In the genomic region with DNA sequence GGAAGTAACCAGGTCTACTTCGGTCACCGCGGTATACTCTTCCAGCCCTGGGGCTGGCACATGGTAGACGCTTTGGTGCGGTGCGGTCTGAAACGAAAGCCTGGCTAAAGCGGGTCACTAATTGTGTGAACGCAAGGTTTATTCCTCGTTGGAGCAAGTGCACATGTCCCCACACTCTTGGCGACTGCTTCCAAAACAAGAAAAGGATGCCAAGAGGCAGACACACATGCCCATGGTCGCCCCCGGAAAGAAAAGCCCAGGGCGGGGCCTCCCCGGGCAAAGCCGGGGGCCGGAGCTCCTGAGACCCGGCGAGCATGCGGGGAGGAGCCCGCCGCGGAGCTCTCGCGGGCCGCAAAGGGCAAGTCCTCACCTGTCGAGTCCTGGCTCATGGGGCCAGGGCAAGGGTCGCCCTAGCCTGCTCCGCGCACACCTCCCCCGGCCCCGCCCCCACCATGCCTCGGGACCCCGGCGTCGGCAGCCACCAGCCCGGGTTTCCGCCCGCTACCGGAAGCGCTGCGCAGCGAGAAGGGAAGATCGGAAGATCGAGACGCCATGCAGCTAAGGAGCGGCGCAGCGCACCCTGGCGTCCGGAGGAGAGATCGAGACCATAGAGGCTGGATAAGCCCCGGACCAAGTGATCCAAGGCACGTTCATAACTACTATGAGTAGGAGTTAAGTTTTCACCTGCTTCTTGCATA, we compare ENCODE assay signal across 7 mouse cellular contexts. TPM values are rescaled to one million over a fixed set of nuclear protein-coding genes. Genes with fewer than 3 reads are reported as not detected.
DNase-seq lines count a peak whose midpoint lies in the region; ATAC-seq lines count a peak whose summit lies in the region.

A gene (minus strand): TSS at position 527 of the 698 bp plus-strand sequence.

- H3K27ac ChIP-seq in embryonic facial prominence, embryonic 12.5 days: peak within 1 kb of the TSS; percentile 63
- no peak within 1 kb of the TSS for H3K27ac ChIP-seq in limb, embryonic 11.5 days (replicated peaks; ENCODE audit: low read depth, low read length)
- H3K27ac ChIP-seq in midbrain, embryonic 14.5 days (replicated peaks; ENCODE audit: low read depth, low read length): peak within 1 kb of the TSS; percentile 85

- H3K4me2 ChIP-seq in embryonic facial prominence, embryonic 12.5 days (replicated peaks): peak within 1 kb of the TSS; percentile 65
- H3K4me2 ChIP-seq in limb, embryonic 11.5 days (ENCODE audit: low read depth, severe bottlenecking): peak within 1 kb of the TSS; percentile 36
- H3K4me2 ChIP-seq in midbrain, embryonic 14.5 days (ENCODE audit: low read length): peak within 1 kb of the TSS; percentile 76

- H3K4me3 ChIP-seq in embryonic facial prominence, embryonic 12.5 days: peak within 1 kb of the TSS; percentile 82
- peak within 1 kb of the TSS; percentile 71 for H3K4me3 ChIP-seq in limb, embryonic 11.5 days (ENCODE audit: low read depth, low read length)
- H3K4me3 ChIP-seq in midbrain, embryonic 14.5 days (replicated peaks; ENCODE audit: low read depth, low read length): peak within 1 kb of the TSS; percentile 96

- DNase-seq in adrenal gland, postnatal 25 days: peak; percentile 93
- DNase-seq in heart, adult 11 months: peak; percentile 99
- peak; percentile 92 for DNase-seq in kidney, adult 18-20 months
- peak; percentile 94 for DNase-seq in limb, embryonic 11.5 days (ENCODE audit: low spot score)
- peak; percentile 97 for DNase-seq in midbrain, embryonic 14.5 days
- peak; percentile 80 to 91 for DNase-seq in spleen, adult 18-20 months

- peaks cover 20% of the 10 kb centered on the region for H3K36me3 ChIP-seq in embryonic facial prominence, embryonic 12.5 days
- peaks cover 4% of the 10 kb centered on the region; the same call in 1 of the 2 replicates for H3K36me3 ChIP-seq in limb, embryonic 11.5 days (ENCODE audit: control insufficient read depth, insufficient read depth, low read length)
- H3K36me3 ChIP-seq in midbrain, embryonic 14.5 days (ENCODE audit: control insufficient read depth, insufficient read depth, low read length): peaks cover 17% of the 10 kb centered on the region

- peak; percentile 88 for ATAC-seq in embryonic facial prominence, embryonic 12.5 days (ENCODE audit: insufficient number of reproducible peaks, insufficient read depth, low FRiP score, low TSS enrichment)
- peak; percentile 91 for ATAC-seq in limb, embryonic 11.5 days (ENCODE audit: insufficient number of reproducible peaks, low FRiP score, low TSS enrichment, low read depth)
- ATAC-seq in midbrain, embryonic 14.5 days (ENCODE audit: low FRiP score, low TSS enrichment): peak; percentile 92

- peaks cover 7% of the 10 kb centered on the region; the same call in 1 of the 2 replicates for H3K4me1 ChIP-seq in embryonic facial prominence, embryonic 12.5 days
- no peaks in the 10 kb centered on the region for H3K4me1 ChIP-seq in limb, embryonic 11.5 days (ENCODE audit: control insufficient read depth, insufficient read depth, low read length)
- H3K4me1 ChIP-seq in midbrain, embryonic 14.5 days (ENCODE audit: control insufficient read depth, insufficient read depth, low read length): peaks cover 11% of the 10 kb centered on the region

- under 1% methylated on average over 54 of the region's 54 CpGs for WGBS in embryonic facial prominence, embryonic 12.5 days
- WGBS in limb, embryonic 11.5 days: under 1% methylated on average over 54 of the region's 54 CpGs
- WGBS in midbrain, embryonic 14.5 days: under 1% methylated on average over 54 of the region's 54 CpGs

- no peaks in the 10 kb centered on the region for H3K9me3 ChIP-seq in embryonic facial prominence, embryonic 12.5 days
- no peaks in the 10 kb centered on the region for H3K9me3 ChIP-seq in limb, embryonic 11.5 days (ENCODE audit: control insufficient read depth, low read length)
- no peaks in the 10 kb centered on the region for H3K9me3 ChIP-seq in midbrain, embryonic 14.5 days (ENCODE audit: control insufficient read depth, low read length)

- no peaks in the 10 kb centered on the region for H3K27me3 ChIP-seq in embryonic facial prominence, embryonic 12.5 days
- no peaks in the 10 kb centered on the region for H3K27me3 ChIP-seq in limb, embryonic 11.5 days (ENCODE audit: control insufficient read depth, insufficient read depth, low read length)
- no peaks in the 10 kb centered on the region for H3K27me3 ChIP-seq in midbrain, embryonic 14.5 days (ENCODE audit: control insufficient read depth, insufficient read depth, low read length)

- peak within 1 kb of the TSS; percentile 85 for H3K9ac ChIP-seq in embryonic facial prominence, embryonic 12.5 days
- H3K9ac ChIP-seq in limb, embryonic 11.5 days (ENCODE audit: low read length): peak within 1 kb of the TSS; percentile 83
- H3K9ac ChIP-seq in midbrain, embryonic 14.5 days (replicated peaks; ENCODE audit: low read length): peak within 1 kb of the TSS; percentile 97

RNA-seq across cellular contexts. Expression of the gene that starts here (rescaled TPM):
- 17.1 and 17.8 TPM in 2 replicates for total RNA-seq in adrenal gland, postnatal 25 days (2021)
- 23.7 and 24.8 TPM in 2 replicates for polyA plus RNA-seq in embryonic facial prominence, embryonic 12.5 days (2016; fragmentation: Nextera tagmentation; extraction: Ambion mirVana)
- polyA plus RNA-seq in limb, embryonic 11.5 days (2014; fragmentation: Nextera tagmentation; extraction: Ambion mirVana): 23.5 TPM in 2 replicates
- polyA plus RNA-seq in midbrain, embryonic 14.5 days (2014; fragmentation: Nextera tagmentation; extraction: Ambion mirVana): 12.3 and 14.9 TPM in 2 replicates
